Mouse (Mus musculus) ES-E14 (cell line): ENCODE data around the gene Prpf40b.

Experiments
- CHD2 ChIP-seq: IDR thresholded peaks from 2 replicates; pipeline ENCODE4 v1.6.1; 2014; ENCODE audit warnings: mild to moderate bottlenecking, low read depth, low read length, inconsistent platforms
- HCFC1 ChIP-seq: IDR thresholded peaks from 2 replicates; pipeline ENCODE4 v1.6.1; 2012; ENCODE audit warnings: low read length, inconsistent platforms, borderline replicate concordance; ENCODE audit not compliant: insufficient read depth
- ZC3H11A ChIP-seq: IDR thresholded peaks from 2 replicates; pipeline ENCODE4 v1.6.1; 2012; ENCODE audit warnings: low read depth, mild to moderate bottlenecking, inconsistent platforms, low read length, borderline replicate concordance
- ZNF384 ChIP-seq: IDR thresholded peaks from 2 replicates; pipeline ENCODE4 v1.6.1; 2012; ENCODE audit warnings: low read depth, low read length, inconsistent platforms

GRCm38 (mm10) chr15:99316314-99317266 is 21.7 kb downstream of the Prpf40b start:
- no peak for TF ChIP-seq ZNF384
- TF ChIP-seq ZC3H11A = no peak
- TF ChIP-seq CHD2 = no peak
- no peak for TF ChIP-seq HCFC1
